Mouse (Mus musculus) cerebellum, adult 2 months (tissue): Measurements from ENCODE around the gene Psme1. TPM values are rescaled to one million over a fixed set of nuclear protein-coding genes. Genes with fewer than 3 reads are reported as not detected.

Experiments used
- DNase-seq, 2 experiments: peaks; one replicate each; pipeline ENCODE4 v3.0.0; 2021
- H3K27ac ChIP-seq: fragments of 200-500 bp; 2 replicates; pipeline ENCODE4 v1.5.1; 2012; ENCODE audit warnings: low read length, control low read depth, inconsistent platforms; ENCODE audit not compliant: insufficient read depth
- H3K27me3 ChIP-seq: fragments of 200-500 bp; 2 replicates; pipeline ENCODE4 v1.6.1; 2012; ENCODE audit warnings: inconsistent platforms, mild to moderate bottlenecking, low read length, moderate library complexity; ENCODE audit not compliant: control insufficient read depth, insufficient read depth
- H3K4me1 ChIP-seq: fragments of 200-500 bp; 2 replicates; pipeline ENCODE4 v1.6.1; 2011; ENCODE audit warnings: low read length; ENCODE audit not compliant: control insufficient read depth, insufficient read depth
- H3K4me3 ChIP-seq: fragments of 200-500 bp; replicated peaks from 2 replicates; pipeline ENCODE3; 2011; ENCODE audit warnings: mild to moderate bottlenecking, low read depth, low read length, control low read depth; ENCODE audit not compliant: insufficient read depth
- CTCF ChIP-seq: fragments of 200-500 bp; IDR thresholded peaks from 2 replicates; pipeline ENCODE4 v1.5.1; 2011; ENCODE audit warnings: low read depth, mild to moderate bottlenecking, control low read depth, low read length, moderate library complexity, borderline replicate concordance; ENCODE audit not compliant: insufficient read depth
- POLR2A ChIP-seq: fragments of 200-500 bp; IDR thresholded peaks from 2 replicates; pipeline ENCODE4 v1.6.1; 2011; ENCODE audit warnings: low read length, control low read depth, borderline replicate concordance; ENCODE audit not compliant: insufficient read depth
- WGBS: fragments of 180-500 bp; shearing (Covaris S2); methylation state at CpG from one replicate; pipeline ENCODE4 v1.1.7; 2018; 5-methylcytosine and 5-hydroxymethylcytosine counted together
- polyA plus RNA-seq: library from polyadenylated mRNA; depleted of rRNA; stranded (reverse); fragments of >200 nt; gene quantifications from 2 replicates; pipeline ENCODE4 v1.2.3, GENCODE M21; 2012; rRNA removed

Gene Psme1
- polyA plus RNA-seq, result 38.4 and 40.7 TPM in 2 replicates

DNA sequence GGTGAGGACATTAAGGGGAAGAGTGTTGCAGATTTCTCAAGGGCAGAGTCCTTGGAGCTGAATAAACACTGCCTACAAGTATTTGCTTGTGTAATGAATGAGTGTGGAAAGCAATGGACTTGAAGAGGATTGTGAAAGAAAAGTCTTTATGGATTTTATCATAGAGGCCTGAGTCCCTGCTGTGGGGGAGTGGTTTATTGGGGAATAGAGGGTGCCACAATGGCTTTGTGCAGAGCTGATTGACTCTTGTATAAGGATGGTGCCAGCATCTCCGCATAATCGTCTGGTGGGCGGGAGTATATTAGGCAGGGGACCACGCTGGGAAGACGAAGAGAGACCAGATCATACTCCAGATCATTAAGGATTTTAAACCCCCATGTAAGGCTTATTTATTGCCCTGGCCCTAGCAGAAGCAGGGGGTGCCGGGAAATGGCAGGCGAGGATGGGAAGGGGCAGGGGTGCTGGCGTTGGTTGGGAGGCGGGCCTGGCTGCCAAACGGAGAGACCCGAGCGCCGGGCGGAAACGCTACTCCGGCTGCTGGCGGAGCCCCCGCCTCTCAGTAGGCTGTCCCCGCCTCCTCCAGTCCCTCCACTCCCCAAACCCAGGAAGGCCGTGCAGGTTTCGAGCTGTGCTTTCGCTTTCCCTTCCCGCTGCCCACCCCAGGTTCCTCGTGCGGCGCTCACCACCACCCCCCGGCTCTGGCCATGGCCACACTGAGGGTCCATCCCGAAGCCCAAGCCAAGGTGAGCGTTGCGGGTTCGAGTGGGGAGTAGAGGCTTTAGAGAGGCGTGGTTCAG, at the start of gene Psme1:
TSS of gene Psme1 (plus strand) at position 253 of the 797 bp plus-strand sequence.
- Histone ChIP-seq H3K4me1 (no peaks in the 10 kb centered on the region), H3K27ac (peak within 1 kb of the TSS; percentile 56), H3K4me3 (peak within 1 kb of the TSS; percentile 66), H3K27me3 (no peaks in the 10 kb centered on the region)
- TF ChIP-seq POLR2A (no peak), CTCF (no peak)
- WGBS, result 1% methylated on average over 32 of the region's 32 CpGs
- peak; percentile 59 to 64 for DNase-seq

GRCm38 (mm10) chr14:55536116-55536745, 41.7 kb upstream of the Psme1 start:
- no peak overlapping the region for H3K27ac ChIP-seq
- H3K4me3 ChIP-seq, result no peak overlapping the region
- H3K27me3 ChIP-seq, result no peaks in the 10 kb centered on the region
- TF ChIP-seq POLR2A (no peak), CTCF (peak; percentile 69)
- WGBS, result 60% methylated on average over 6 of the region's 6 CpGs
- no peaks in the 10 kb centered on the region for H3K4me1 ChIP-seq
- no peak for DNase-seq

GRCm38 (mm10) chr14:55540067-55540786, 37.7 kb upstream of the Psme1 start, which contains the start of gene Pck2:
Pck2 (plus strand) TSS chr14:55540266.
- under 1% methylated on average over 32 of the region's 32 CpGs for WGBS
- H3K27me3 ChIP-seq, result no peaks in the 10 kb centered on the region
- no peak for TF ChIP-seq CTCF
- peak; percentile 68 for TF ChIP-seq POLR2A

DNA sequence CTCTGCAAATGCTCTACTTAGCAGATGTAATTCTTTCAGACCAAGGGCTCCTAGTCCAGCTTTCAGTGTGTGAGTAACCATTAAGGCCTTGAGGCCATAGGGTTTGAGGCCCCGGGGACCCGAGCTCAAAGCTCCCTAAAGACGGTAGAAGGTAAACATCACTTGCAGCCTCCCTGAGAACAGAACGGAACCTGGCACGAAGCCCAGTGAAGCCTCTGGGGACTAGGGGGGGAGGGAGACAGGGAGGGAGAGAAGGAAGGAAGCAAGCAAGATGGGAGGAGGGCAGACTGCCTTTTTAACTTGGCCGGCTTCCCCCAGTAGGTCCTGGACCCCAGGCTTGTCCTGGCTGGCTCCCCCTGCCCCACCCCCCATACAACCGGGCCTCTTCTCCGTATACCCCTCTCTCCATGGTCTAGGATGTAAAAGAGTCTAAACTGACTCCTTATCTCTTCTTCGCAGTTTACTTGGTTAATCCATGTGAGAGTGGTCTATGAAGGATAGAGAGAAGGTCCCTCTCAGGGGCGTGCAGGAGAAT, 37.1 kb upstream of the Psme1 start:
- no peak for TF ChIP-seq CTCF
- no peak for TF ChIP-seq POLR2A
- whole genome bisulfite sequencing, result 2% methylated on average over 10 of the region's 10 CpGs
- H3K27ac ChIP-seq, result peak overlapping the region; percentile 93
- peak; percentile 80 to 85 for DNase-seq
- peaks cover 21% of the 10 kb centered on the region for H3K4me1 ChIP-seq
- H3K4me3 ChIP-seq, result peak overlapping the region; percentile 79
- H3K27me3 ChIP-seq, result no peaks in the 10 kb centered on the region

More at GRCm38 (mm10) chr14:55540067-55540786, 37.7 kb upstream of the Psme1 start, which contains the start of gene Pck2:
- DNase-seq, result peak; percentile 89 to 91
- peak within 1 kb of the TSS; percentile 79 for H3K4me3 ChIP-seq
- H3K4me1 ChIP-seq, result peaks cover 21% of the 10 kb centered on the region
- peak within 1 kb of the TSS; percentile 93 for H3K27ac ChIP-seq

DNA sequence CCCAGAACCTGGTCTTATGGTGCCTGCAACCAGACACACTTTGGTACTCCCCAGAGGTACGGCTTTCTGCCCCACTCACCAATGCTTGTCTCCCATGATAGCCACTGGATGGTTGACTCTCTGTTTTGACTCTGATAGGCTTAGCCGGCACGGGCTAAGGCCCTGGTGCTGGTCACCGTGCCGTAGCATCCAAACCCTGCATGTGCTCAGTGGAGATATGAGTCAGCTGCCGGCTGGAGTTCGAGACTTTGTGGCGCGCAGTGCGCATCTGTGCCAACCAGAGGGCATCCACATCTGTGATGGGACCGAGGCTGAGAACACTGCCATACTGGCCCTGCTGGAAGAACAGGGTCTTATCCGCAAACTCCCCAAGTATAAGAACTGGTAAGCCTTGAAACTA, 35.7 kb upstream of the Psme1 start:
- no peaks in the 10 kb centered on the region for H3K27me3 ChIP-seq
- no peak overlapping the region for H3K4me3 ChIP-seq
- no peak overlapping the region for H3K27ac ChIP-seq
- 84% methylated on average over 12 of the region's 12 CpGs for WGBS
- peaks cover 21% of the 10 kb centered on the region for H3K4me1 ChIP-seq
- DNase-seq, result no peak
- no peak for TF ChIP-seq CTCF

- no peak overlapping the region for H3K27ac ChIP-seq
- peak; percentile 44 to 58 for DNase-seq
- WGBS, result 8% methylated on average over 9 of the region's 9 CpGs
These were observed 33.6 kb upstream of the Psme1 start for GRCm38 (mm10) chr14:55544334-55544733.

GRCm38 (mm10) chr14:55550191-55550590, 27.7 kb upstream of the Psme1 start:
- no peak overlapping the region for H3K4me3 ChIP-seq
- no peak overlapping the region for H3K27ac ChIP-seq
- H3K27me3 ChIP-seq, result no peaks in the 10 kb centered on the region
- peak in 1 of 2 experiments; percentile 61 for DNase-seq
- peaks cover 4% of the 10 kb centered on the region; the same call in 1 of the 2 replicates for H3K4me1 ChIP-seq
- 17% methylated on average over 6 of the region's 6 CpGs for WGBS
- TF ChIP-seq CTCF (no peak), POLR2A (no peak)

More at GRCm38 (mm10) chr14:55544334-55544733, 33.6 kb upstream of the Psme1 start:
- Histone ChIP-seq H3K27me3 (no peaks in the 10 kb centered on the region), H3K4me3 (no peak overlapping the region), H3K4me1 (peaks cover 21% of the 10 kb centered on the region)
- TF ChIP-seq CTCF, result no peak
- no peak for TF ChIP-seq POLR2A
